Mouse (Mus musculus) thymus, postnatal 14 days (tissue): ENCODE measurements around the gene Rhd.
A peak's percentile ranks its signal among the peaks of the same experiment; 100 is the strongest.

Experiments
- DNase-seq: peaks from one replicate; pipeline ENCODE4 v3.0.0; 2021

The Rhd gene

GRCm38 (mm10) chr4:134914122-134914863, 50.0 kb downstream of the Rhd start:
- DNase-seq = no peak

DNA sequence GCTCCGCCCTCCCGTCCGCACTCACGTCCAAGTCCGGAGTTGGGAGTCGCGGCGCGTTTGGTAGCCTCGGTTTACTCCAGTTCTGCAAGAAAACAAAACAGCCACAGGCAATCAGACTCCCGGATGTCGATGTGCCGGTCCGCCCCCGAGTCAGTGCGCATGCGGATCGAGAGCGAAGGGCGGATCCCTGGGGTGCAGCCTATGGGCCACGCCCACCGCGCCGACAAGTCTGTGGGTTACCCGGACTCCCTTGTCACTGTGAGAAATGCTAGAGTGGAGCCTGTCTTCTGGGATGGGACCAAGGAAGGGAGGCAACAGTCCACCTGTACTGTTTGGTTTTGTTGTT, 50.5 kb downstream of the Rhd start, which contains the start of gene Tmem50a:
TSS of gene Tmem50a (minus strand) at position 161 of the 346 bp plus-strand sequence.
- DNase-seq = peak; percentile 98

- DNase-seq = peak; percentile 40
Observed at GRCm38 (mm10) chr4:134915223-134916050, 51.1 kb downstream of the Rhd start.

DNA sequence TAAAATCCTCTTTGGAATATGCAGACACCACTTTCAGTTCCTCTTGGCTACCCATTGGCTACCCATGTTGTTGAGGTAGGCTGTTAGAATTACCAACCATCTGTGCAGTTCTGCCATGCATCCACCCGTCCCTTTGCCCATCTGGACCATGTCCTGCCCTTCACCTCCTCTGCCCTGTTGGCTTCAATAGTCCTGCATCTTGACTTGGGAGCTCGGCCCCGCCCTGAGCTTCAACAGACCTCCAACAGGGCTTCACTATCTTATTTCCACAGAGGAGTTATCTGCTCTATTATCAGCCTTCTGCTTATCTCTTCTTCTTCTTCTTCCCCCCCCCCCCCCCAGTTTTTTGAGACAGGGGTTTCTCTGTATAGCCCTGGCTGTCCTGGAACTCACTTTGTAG, 52.9 kb downstream of the Rhd start:
- no peak for DNase-seq

- DNase-seq = peak; percentile 80
Observed at GRCm38 (mm10) chr4:134918381-134918780, 54.0 kb downstream of the Rhd start.

- DNase-seq = peak; percentile 57
Observed at GRCm38 (mm10) chr4:134919733-134920540, 55.6 kb downstream of the Rhd start.

- DNase-seq = no peak
Observed at GRCm38 (mm10) chr4:134920631-134921030, 56.3 kb downstream of the Rhd start.

DNA sequence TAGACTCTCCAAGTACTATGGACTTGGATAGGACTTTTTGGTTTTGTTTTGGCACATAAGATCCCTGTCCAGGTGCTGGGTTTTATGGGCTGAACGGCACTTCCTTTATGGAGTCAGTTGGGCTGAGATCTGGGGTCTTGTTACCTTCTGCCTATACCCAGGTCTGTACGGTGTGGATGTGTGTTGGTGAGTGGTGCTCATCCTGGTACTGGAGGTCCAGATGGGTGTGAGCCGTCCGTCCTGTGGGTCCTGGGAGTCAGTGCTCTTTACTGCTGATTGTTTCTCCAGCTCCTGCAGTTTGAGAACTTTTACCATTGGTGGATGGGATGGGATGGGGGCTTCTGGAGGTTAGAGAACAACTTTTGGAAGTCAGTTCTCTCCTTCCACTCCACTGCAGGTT, 57.4 kb downstream of the Rhd start:
- no peak for DNase-seq

DNA sequence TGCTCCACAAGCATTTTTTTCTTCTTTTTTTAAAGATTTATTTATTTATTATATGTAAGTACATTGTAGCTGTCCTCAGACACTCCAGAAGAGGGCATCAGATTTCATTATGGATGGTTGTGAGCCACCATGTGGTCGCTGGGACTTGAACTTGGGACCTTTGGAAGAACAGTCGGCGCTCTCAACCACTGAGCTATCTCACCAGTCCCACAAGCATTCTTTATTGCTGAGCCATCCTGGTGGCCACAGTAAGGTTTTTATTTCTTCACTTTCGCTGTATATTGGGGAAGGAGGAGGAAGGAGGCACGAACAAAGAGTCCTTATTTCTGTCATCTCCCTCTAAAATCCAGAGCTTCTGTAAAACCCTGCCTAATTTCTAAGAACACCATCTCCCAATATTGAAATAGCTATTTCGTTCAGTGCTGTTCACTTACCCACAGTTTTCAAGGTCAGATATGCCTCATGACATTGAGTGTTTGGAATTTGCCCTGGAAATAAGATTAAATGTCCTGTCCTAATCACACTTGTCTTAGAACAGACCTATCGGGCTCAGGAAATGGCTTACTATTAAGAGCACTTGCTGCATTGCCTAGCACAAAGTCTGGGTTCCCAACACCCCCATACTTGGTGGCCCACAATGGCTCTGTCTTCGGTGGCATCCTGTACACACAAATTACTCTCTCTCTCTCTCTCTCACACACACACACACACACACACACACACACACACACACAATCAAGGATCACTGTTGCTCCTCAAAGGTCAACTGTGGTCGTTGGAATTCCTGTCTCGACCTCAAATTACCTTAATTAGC, 58.0 kb downstream of the Rhd start:
- DNase-seq = peak; percentile 38

DNA sequence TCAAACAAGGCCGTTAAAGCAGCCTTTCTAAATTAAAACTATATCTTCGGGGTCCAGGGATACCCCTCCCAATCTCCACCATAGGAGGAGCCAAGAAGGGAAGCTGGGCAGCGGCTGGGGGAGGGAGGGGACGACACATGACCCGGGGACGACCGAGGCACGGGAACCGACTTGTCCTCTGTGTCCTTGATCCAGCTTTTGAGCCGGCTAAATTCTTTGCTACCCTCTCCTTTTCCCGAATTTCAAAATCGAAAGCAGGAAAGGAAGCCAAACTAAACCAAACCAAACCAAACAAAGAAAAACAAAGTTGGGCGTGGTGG, 58.5 kb downstream of the Rhd start:
- peak; percentile 85 for DNase-seq

- peak; percentile 98 for DNase-seq
Observed at GRCm38 (mm10) chr4:134923258-134924018, 59.1 kb downstream of the Rhd start, which contains the start of gene Rsrp1. Rsrp1 (plus strand) TSS chr4:134923592.

DNA sequence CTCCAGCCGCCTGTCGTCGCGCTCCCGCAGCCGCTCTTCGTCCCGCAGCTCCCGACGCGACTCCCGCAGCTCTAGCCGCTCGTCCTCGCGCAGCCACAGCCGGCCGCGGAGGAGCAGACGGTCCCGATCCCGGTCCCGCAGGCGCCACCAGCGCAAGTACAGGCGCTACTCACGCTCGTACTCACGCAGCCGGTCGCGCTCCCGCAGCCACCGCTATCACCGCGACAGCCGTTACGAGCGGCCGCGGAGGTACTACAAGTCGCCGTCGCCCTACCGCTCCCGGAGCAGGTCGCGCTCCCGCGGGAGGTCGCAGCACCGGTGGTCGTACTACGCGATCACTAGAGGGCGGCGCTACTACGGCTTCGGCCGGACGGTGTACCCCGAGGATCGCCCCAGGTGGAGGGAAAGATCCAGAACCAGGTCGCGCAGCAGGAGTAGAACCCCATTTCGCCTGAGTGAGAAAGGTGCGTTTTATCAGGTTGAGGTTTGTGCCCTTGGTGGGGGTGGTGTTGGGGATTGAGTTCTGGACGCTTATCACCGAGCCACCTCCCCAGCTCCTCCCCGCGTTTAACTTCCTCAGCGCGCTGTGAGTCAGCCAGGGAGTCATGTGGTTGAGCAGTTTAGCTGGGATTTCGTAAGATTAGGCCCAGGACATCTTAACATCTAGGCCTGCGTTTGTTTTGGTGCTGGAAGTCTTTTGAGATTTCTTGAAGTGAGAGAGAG, 59.8 kb downstream of the Rhd start:
- peak; percentile 61 for DNase-seq

- no peak for DNase-seq
Observed at GRCm38 (mm10) chr4:134925206-134925605, 60.9 kb downstream of the Rhd start.

- no peak for DNase-seq
Observed at GRCm38 (mm10) chr4:134927815-134928463, 63.6 kb downstream of the Rhd start.

GRCm38 (mm10) chr4:134928464-134928836, 64.1 kb downstream of the Rhd start:
- no peak for DNase-seq

- DNase-seq = peak; percentile 48
Observed at GRCm38 (mm10) chr4:134929536-134929935, 65.2 kb downstream of the Rhd start.

DNA sequence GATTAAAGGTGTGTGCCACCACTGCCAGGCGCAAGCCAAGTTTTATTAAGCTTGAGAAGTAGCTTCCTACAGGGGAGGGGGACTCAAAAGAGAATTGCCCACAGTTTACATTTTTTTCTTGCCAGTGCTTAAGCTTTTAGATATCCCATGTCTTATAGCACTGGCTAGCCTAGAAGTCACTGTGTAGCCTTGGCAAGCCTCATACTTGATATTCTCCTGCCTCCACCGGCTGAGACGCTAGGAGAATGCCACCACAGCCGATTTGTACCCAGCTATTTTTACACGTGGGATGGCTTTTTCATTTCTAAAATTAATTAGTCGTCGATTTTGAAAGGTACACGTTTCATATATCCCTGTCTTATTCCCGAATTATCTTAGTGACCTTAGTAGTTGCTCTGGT, 65.9 kb downstream of the Rhd start:
- no peak for DNase-seq

- DNase-seq = peak; percentile 92
Observed at GRCm38 (mm10) chr4:134930684-134931481, 66.5 kb downstream of the Rhd start, which contains the start of gene Syf2. Syf2 (plus strand) TSS chr4:134930898.
